Mouse (Mus musculus) frontal cortex, postnatal 25 days (tissue): ENCODE measurements at regions not wholly inside any gene's neighbourhood (a gene's known extent, or its start where the extent isn't known, plus 50 kb on each side); places are given as distances from the start of the nearest gene placed in this dataset.
A peak's percentile ranks its signal among the peaks of the same experiment; 100 is the strongest.

ENCODE experiments used
- DNase-seq, 2 experiments: peaks; one replicate each; pipeline ENCODE4 v3.0.0; 2022; ENCODE audit warnings: low spot score in 2 of 2

GRCm38 (mm10) chr1:128782286-128782685 is 190.2 kb upstream of the Cxcr4 start:
- no peak for DNase-seq

- DNase-seq, result no peak
Measured at GRCm38 (mm10) chr1:128781871-128782270, 189.8 kb upstream of the Cxcr4 start.

DNA sequence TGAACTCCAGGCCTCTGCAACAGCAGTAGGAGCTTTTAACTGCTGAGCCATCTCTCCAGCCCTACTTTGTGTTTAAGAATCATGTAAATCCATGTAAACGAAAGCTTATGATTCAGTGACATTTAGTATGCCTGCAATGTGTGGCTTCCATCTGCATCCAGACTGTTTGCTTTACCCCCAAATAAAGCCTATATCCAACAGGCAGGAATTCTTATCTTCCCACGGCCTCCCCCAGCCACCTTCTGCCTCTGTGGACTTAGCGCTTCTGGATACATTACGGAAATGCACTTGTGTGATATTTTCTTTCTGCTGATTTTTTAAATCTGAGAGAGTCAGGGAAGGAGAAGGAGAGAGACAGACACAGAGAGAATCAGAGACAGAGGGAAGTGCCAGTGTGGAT is 189.2 kb upstream of the Cxcr4 start:
- DNase-seq, result peak in 1 of 2 experiments; percentile 10

DNA sequence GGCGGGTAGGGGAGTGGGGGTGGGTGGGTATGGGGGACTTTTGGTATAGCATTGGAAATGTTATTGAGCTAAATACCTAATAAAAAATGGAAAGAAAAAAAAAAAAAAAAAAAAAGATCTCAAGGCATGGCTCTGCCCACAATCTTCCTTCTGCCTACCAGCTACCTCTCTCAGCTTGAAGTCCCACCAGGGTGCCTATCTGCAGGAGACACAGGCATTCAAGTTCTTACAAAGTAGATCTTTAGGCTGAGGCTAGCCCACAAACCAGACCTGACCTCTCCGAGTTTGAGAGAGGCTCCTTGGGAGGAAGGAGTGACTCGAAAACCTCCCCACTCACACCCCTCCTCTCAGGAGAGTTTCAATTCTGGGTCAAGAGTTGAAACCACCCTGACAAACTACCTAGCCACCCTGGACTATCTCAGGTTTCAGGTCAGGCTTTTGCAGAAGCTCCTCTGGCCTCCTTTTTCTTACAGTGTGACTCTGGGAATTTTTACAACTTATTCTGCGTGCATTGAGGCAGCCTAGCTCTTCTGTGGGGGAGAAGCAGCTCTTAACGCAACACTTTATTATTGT is 187.6 kb upstream of the Cxcr4 start:
- DNase-seq, result no peak

- no peak for DNase-seq
Measured at GRCm38 (mm10) chr1:128772440-128772839, 180.3 kb upstream of the Cxcr4 start.

DNA sequence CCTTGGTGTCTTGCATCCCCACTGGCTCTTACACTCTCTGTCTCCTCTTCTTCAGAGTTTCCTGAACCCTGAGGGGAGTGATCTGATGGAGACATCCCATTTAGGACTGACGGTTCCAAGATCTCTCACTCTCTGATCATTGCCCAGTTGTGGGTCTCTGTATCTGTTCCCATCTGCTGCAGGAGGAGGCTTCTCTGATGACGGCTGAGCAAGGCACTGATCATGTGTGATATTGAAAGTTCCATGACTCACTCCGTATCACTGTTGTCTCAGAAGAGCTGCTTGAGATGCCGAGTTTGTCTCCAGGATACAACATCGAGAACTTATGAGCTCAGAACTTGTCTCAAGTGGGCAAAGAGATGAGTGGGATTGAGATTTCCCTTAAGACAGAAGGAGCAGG is 178.7 kb upstream of the Cxcr4 start:
- DNase-seq, result no peak

GRCm38 (mm10) chr1:128767991-128768390 is 175.9 kb upstream of the Cxcr4 start:
- no peak for DNase-seq

GRCm38 (mm10) chr1:128767415-128767814 is 175.3 kb upstream of the Cxcr4 start:
- no peak for DNase-seq

DNA sequence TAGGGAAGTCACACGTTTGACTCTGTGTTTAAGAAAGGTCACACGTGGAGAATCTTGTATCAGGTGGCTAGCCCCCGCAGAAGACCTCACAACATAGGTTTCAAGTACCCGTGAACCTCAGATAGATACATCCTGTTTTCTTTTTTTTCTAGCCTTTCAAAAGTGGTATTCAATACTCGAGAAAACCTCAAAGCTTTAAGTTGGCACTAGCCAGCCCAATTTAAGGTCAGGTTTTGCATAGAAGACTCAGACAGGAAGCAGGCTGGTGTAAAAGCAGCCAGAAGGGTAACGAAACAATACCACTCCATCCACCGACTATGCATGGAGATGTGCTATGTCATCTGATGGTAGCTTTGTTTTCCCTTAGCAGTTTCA is 174.8 kb upstream of the Cxcr4 start:
- no peak for DNase-seq

DNA sequence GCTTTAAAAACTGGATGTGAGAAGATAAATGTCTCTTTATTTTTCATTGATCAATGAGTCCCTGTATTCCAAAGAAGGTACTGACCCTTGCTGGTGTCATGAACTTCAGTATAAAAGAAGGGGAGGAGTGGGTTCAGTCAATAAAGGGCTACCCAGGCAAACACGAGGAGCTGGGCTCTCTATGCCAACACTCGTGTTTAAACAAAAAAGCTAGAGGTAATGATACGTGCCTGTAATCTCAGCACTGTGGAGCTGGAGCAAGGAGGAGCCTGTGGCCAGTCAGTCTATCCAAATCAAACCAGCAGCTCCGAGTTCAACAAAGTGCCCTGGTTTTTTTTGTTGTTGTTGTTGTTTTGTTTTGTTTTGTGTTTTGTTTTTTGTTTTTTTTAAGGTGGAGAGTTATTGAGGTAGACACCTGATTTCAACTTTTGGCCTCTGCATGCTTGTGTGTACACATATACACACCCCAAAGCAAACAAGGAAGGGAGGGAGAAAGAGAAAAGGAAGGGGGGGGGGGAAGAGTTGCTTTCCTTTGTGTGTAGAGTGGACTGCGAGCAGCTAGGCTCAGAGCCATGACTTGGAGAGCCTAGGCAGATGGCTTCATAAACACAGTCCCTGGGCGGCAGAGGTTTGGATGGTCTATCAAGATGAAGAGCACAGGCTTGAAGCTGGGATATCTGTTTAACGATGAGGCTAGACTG is 174.2 kb upstream of the Cxcr4 start:
- DNase-seq, result no peak

DNA sequence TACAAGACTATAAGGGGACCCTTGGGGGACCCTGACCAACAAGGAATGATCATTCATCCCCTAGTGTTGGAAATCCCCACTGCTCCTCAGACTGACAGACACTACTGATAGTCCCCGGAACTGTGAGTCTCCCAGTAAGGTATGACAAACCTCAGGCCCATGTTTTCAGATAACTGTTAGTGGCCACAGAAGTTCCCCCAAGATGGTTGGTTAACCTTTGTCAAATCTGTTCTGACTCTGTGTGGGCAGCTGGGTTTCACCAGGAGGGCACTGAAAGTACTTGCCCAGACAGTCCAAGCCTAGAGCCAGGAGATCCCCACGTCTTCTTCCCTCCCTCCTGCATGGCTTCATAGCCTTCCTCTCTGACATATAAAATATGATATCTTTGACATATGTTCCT is 173.5 kb upstream of the Cxcr4 start:
- DNase-seq, result no peak

- no peak for DNase-seq
Measured at GRCm38 (mm10) chr1:128765142-128765541, 173.0 kb upstream of the Cxcr4 start.

DNA sequence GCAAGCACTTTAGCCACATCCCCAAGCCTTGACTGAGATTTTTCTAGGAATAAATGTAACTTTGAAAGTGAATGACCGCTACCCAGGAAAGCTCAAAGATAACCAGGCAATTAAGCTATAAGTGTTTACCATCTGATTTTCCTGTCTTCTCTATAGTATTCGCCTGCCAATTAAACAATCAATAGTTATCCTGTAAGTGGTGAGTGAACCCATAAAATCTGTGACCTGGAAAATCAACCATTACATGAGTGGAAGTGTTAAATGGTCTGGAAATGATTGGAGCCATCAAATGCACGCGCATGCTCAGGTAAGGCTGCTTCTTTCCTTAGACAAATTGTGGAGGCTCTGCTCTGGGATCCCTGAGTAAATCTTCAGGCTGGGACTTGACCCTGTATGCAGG is 170.8 kb upstream of the Cxcr4 start:
- no peak for DNase-seq

GRCm38 (mm10) chr1:128762076-128762475 is 170.0 kb upstream of the Cxcr4 start:
- no peak for DNase-seq

- no peak for DNase-seq
Measured at GRCm38 (mm10) chr1:128758802-128759481, 166.8 kb upstream of the Cxcr4 start.

- DNase-seq, result no peak
Measured at GRCm38 (mm10) chr1:128758294-128758801, 166.3 kb upstream of the Cxcr4 start.

DNA sequence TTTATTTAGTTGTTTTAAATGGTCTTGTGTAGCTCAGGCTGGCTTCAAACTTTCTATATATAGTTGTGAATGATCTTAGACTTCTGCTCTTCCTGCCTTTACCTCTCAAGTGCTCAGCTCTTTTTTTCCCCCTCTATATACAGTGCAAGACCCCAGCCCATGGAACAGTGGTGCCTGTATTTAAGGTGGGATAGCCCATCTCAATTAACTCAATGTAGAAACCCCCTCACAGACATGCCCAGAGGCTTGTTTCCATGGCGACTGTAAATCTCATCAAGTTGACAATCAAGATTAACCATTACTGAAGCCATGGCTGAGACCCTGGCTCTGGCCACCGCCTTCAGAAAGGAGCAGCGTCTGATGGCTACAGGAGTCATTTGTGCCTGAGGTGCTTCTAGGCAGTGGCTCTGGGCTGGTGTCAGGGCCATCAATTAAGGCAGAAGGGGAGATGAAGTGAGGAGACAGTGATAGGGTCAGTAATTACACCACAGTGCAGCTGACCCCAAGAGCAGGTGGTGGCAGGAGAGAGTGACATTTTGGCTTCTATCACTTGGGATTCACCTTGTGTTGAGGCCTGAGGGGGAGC is 161.4 kb upstream of the Cxcr4 start:
- DNase-seq, result no peak

GRCm38 (mm10) chr1:128749437-128749994 is 157.4 kb upstream of the Cxcr4 start:
- DNase-seq, result no peak

GRCm38 (mm10) chr1:128747196-128747790 is 155.2 kb upstream of the Cxcr4 start:
- DNase-seq, result no peak

- no peak for DNase-seq
Measured at GRCm38 (mm10) chr1:128746461-128747009, 154.4 kb upstream of the Cxcr4 start.

DNA sequence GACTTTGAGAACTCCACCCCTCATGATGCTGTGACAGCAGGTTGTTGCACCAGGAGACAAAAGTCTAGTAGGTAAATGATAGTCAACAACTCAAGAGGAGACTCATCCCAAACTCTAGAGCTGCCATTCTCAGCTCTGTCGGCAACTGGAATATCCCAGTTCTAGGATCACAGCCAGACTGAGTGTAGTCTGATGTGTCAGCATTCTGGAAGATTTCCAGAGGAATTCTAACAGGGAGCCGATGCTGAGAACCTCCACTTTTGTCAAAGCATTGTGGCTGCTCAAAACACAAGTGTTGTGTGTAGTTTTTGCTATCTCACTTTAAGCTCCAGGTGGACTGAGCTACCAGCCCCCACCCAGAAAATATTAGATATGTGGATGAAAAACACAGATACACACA is 148.5 kb upstream of the Cxcr4 start:
- DNase-seq, result peak in 1 of 2 experiments; percentile 17

DNA sequence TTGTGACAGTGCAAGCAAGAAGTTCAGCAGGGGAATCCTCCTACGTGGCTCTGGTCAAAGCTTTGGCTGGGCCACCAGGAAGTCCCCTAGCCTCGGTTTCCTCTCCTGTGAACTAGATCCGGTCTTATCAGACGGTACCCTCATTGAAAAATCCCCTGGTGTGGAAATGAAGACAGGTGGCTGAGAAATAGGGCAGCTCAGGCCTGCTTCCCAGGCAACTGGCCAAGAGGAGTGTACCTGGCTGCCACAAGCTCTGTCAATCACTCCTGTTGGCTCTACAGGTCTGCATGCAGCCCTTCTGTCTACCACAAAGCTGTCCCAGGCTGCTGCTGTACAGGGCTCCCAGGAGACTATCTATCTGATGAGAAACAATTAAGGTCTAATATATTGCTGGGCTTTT is 146.1 kb upstream of the Cxcr4 start:
- no peak for DNase-seq
